ENCODE assay signal across 13 mouse cellular contexts in genomic region chr7:112378476-112378875, GRCm38 (mm10). TPM values are rescaled to one million over a fixed set of nuclear protein-coding genes. Genes with fewer than 3 reads are reported as not detected.
DNase-seq lines count a peak whose midpoint lies in the region; ATAC-seq and TF ChIP-seq lines count a peak whose summit lies in the region.
"Had no signal": no experiment of that assay in that cellular context is flagged by ENCODE, and none has a peak within 500 bp of the region (broad histone marks: within the 10 kb centered on the region; RNA-seq: fewer than 3 reads in every experiment).

No protein-coding gene starts in this region.

- peak overlapping the region; percentile 20; the same call in 1 of the 2 replicates for H3K27ac ChIP-seq in heart, embryonic 12.5 days (ENCODE audit: poor library complexity, severe bottlenecking)
- no peak overlapping the region for H3K27ac ChIP-seq in forebrain, postnatal 0 days (ENCODE audit: low read depth, low read length)
- H3K27ac ChIP-seq: forebrain, embryonic 13.5 days; hindbrain, embryonic 10.5 days; liver, embryonic 12.5 days had no signal

- no peak for ATAC-seq in heart, embryonic 12.5 days (ENCODE audit: insufficient number of reproducible peaks, low FRiP score)
- ATAC-seq in forebrain, postnatal 0 days: no peak
- ATAC-seq: forebrain, embryonic 13.5 days; liver, embryonic 12.5 days had no signal

- 69% methylated on average over 5 of the region's 5 CpGs for WGBS in heart, embryonic 12.5 days
- WGBS in forebrain, postnatal 0 days: 71% methylated on average over 5 of the region's 5 CpGs

- peaks cover 34% of the 10 kb centered on the region for H3K36me3 ChIP-seq in heart, embryonic 12.5 days
- H3K36me3 ChIP-seq in forebrain, postnatal 0 days (ENCODE audit: insufficient read depth): no peaks in the 10 kb centered on the region
- H3K36me3 ChIP-seq: hindbrain, embryonic 10.5 days; liver, embryonic 12.5 days had no signal

- H3K27me3 ChIP-seq in heart, embryonic 12.5 days (replicated peaks): no peaks in the 10 kb centered on the region
- no peaks in the 10 kb centered on the region for H3K27me3 ChIP-seq in forebrain, postnatal 0 days (ENCODE audit: insufficient read depth, low read length)
- H3K27me3 ChIP-seq: liver, embryonic 12.5 days had no signal

- H3K4me2 ChIP-seq in heart, embryonic 12.5 days: no peak overlapping the region
- no peak overlapping the region for H3K4me2 ChIP-seq in forebrain, postnatal 0 days (ENCODE audit: low read depth)
- H3K4me2 ChIP-seq: forebrain, embryonic 13.5 days; liver, embryonic 12.5 days had no signal

- H3K9me3 ChIP-seq in heart, embryonic 12.5 days (replicated peaks): no peaks in the 10 kb centered on the region
- H3K9me3 ChIP-seq in forebrain, postnatal 0 days (ENCODE audit: low read length): no peaks in the 10 kb centered on the region
- H3K9me3 ChIP-seq: forebrain, embryonic 13.5 days; hindbrain, embryonic 10.5 days; liver, embryonic 12.5 days had no signal

- DNase-seq in heart, adult 8-10 months (ENCODE audit: low spot score): no peak
- peak; percentile 26 to 59 for DNase-seq in lung, postnatal 4 days
- DNase-seq in lung, postnatal 25 days (ENCODE audit: low spot score): no peak
- peak; percentile 45 to 83 for DNase-seq in left cerebral cortex, adult 9 months (ENCODE audit: low spot score in 2 of 2)
- DNase-seq in forebrain, postnatal 0 days: no peak
- no peak for DNase-seq in cerebellum, postnatal 10 days
- DNase-seq in spleen, postnatal 14 days (ENCODE audit: low spot score in 2 of 2): no peak
- DNase-seq: adrenal gland, adult 8-10 months; B cell, adult 2 months had no signal

- no peak for TF ChIP-seq CTCF in forebrain, postnatal 0 days (IDR thresholded peaks at IDR 0.05; ENCODE audit: low read depth)

- H3K4me1 ChIP-seq in heart, embryonic 12.5 days (replicated peaks): peaks cover 23% of the 10 kb centered on the region
- no peaks in the 10 kb centered on the region for H3K4me1 ChIP-seq in forebrain, postnatal 0 days (ENCODE audit: insufficient read depth)
- H3K4me1 ChIP-seq: forebrain, embryonic 13.5 days; liver, embryonic 12.5 days had no signal

- no peak overlapping the region for H3K4me3 ChIP-seq in heart, embryonic 12.5 days
- no peak overlapping the region for H3K4me3 ChIP-seq in forebrain, postnatal 0 days (ENCODE audit: low read depth, low read length)
- H3K4me3 ChIP-seq: forebrain, embryonic 13.5 days; hindbrain, embryonic 10.5 days; liver, embryonic 12.5 days had no signal

- H3K9ac ChIP-seq in heart, embryonic 12.5 days: no peak overlapping the region
- no peak overlapping the region for H3K9ac ChIP-seq in forebrain, postnatal 0 days
- H3K9ac ChIP-seq: forebrain, embryonic 13.5 days; liver, embryonic 12.5 days had no signal

RNA-seq across cellular contexts. Expression of gene Parva, which starts 48.8 kb away (rescaled TPM):
- 101 and 103 TPM in 2 replicates for polyA plus RNA-seq in heart, embryonic 12.5 days (2016; fragmentation: Nextera tagmentation; extraction: Ambion mirVana)
- 10 to 100 TPM; 42.6 to 46.1 (median 44.5) TPM for total RNA-seq in heart, adult 8-10 months (2022)
- total RNA-seq in forebrain, postnatal 0 days (2014; rRNA removed): 13.9 and 17.6 TPM in 2 replicates
- 12.0 and 19.1 TPM in 2 replicates for polyA plus RNA-seq in forebrain, postnatal 0 days (2015; fragmentation: Nextera tagmentation; extraction: Ambion mirVana)

Comparison
In these comparisons a context has a peak if more than half of its experiments do, and no peak if none do; other contexts are left out.
1. DNase-seq: peak in lung, postnatal 4 days (2 of 2) and left cerebral cortex, adult 9 months (2 of 2); none in heart, adult 8-10 months (single experiment), lung, postnatal 25 days (single experiment), forebrain, postnatal 0 days (single experiment), cerebellum, postnatal 10 days (0 of 2) and spleen, postnatal 14 days (0 of 2).